Mouse (Mus musculus) B cell, adult 2 months (primary cell): ENCODE results near the gene Spryd4.
"Not testable (repeated sequence)": the region's sequence is repeated elsewhere in the genome, so short reads cannot be mapped to it uniquely, and the experiment has no call there.

Experiments used
- DNase-seq, 2 experiments: peaks; one replicate each; pipeline ENCODE4 v3.0.0; 2022

The Spryd4 gene

GRCm38 (mm10) chr10:128185277-128185940 lies 26.2 kb downstream of the Spryd4 start:
- no peak for DNase-seq

- no peak for DNase-seq
Observed at GRCm38 (mm10) chr10:128184296-128184695, 27.3 kb downstream of the Spryd4 start.

- DNase-seq = no peak
Observed at GRCm38 (mm10) chr10:128179989-128180388, 31.6 kb downstream of the Spryd4 start, which contains the start of gene Rbms2. Rbms2 (minus strand) TSS chr10:128180297.

DNA sequence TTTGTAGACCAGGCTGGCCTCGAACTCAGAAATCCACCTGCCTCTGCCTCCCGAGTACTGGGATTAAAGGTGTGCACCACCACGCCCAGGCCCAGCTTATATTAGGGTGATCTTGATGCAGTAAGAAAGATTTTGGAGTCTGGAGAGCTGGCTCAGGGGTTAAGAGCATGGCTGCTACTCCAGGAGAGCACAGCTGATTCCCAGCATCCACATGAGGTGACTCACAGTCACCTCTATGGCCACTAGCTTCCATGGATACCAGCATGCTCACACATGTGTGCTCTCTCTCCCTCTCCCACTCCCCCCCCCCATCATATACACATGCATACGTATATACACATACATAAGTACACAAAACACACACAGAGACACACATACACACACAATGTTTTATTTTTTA lies 34.3 kb downstream of the Spryd4 start:
- no peak for DNase-seq

DNA sequence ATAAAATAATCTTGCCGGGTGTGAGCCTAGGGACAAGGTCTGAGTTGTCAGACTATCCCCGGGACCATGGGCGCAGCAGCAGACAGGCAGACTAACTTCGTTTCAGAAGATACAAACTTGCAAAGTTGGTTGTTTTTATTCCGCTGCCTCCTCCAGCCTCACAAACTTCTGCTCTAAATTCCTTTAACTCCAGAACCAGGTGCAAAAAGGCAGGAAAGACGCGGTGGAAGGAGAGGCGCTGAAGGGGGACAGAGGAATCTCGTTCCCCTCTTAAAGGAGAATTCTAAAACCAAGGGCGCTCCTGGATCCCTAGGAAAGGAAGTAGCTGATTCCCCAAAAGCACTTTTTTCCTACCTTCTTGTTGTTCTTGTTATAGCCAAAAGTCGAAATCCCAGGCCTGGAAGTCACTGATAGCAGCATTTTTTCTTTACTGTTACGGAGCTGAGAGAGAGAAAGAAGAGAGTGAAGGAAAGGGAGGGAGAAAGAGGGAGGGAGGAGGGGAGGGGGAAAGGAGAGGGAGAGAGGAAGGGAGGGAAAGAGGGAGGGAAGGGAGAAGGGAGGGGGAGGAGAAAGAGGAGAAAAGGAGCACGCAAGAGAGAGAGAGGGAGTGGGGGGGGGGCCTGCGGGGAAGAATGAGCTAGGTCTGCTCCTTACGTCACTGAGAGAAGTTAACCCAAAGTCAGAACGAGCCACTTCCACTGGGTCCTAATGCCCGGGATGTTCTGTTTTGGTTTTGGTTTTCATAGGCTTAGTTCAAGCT lies 35.4 kb downstream of the Spryd4 start:
- peak; percentile 64 to 73 for DNase-seq

DNA sequence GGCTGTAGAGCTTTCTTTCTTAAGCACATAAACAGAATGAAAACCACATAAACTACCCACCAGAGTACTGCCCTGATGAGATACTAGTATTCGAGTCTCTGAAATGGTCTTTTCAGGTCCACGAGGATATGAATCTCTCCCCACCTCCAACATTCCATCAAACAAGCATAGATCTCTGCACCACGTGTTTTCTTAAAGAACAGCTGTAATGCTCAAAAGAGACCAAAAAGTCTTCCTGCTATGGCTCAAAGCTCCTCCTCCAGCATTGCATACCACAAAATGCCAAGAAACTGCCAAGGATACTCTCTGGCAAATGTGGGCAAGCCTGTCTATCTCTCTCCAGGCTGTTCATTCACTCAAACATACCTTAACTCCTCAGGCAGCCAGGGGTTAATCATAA lies 36.3 kb downstream of the Spryd4 start:
- DNase-seq = no peak

DNA sequence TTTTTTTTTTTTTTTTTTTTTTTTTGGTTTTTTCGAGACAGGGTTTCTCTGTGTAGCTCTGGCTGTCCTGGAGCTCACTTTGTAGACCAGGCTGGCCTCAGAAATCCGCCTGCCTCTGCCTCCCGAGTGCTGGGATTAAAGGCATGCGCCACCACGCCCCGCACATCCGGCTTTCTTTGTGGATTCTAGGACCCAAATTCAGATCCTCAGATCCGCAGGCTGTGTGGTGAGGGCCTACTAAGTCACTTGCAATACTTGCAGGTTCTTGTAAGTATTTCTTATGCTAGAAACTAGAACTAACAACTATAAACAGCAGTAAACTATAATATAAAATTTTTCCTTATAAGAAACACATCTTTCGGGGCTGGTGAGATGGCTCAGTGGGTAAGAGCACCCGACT lies 40.3 kb downstream of the Spryd4 start:
- not testable (repeated sequence) for DNase-seq

- DNase-seq = no peak
Observed at GRCm38 (mm10) chr10:128167091-128167490, 44.5 kb downstream of the Spryd4 start.

DNA sequence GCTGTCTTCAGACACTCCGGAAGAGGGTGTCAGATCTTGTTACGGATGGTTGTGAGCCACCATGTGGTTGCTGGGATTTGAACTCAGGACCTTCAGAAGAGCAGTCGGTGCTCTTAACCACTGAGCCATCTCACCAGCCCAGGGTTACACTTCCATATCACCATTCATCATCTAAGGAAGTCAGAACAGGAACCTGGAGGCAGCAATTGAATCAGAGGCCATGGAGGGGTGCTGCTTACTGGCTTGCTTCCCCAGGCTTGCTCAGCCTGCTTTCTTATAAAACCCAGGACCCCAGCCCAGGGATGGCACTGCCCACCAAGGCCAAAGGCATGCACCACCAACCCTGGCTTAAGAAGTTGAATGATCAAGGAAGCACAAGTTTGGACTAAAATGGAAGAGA lies 45.9 kb downstream of the Spryd4 start:
- DNase-seq = not testable (repeated sequence)
